Mouse (Mus musculus) heart, embryonic 16.5 days (tissue): ENCODE results near the gene Sfxn5. TPM values are rescaled to one million over a fixed set of nuclear protein-coding genes. Genes with fewer than 3 reads are reported as not detected.

ENCODE experiments used
- ATAC-seq: fragments of 200-750 bp; cut with Nextera tagmentation; replicated peaks from 2 replicates; pipeline ENCODE4 v1.8.0; 2017; ENCODE audit warnings: moderate number of reproducible peaks; ENCODE audit not compliant: insufficient read depth, low FRiP score; ENCODE audit errors: extremely low read depth
- H3K27ac ChIP-seq: fragments of 300-500 bp; sonication (generic); 2 replicates; pipeline ENCODE4 v1.5.1; 2014; ENCODE audit warnings: mild to moderate bottlenecking, low read length, control low read depth, moderate library complexity
- H3K27me3 ChIP-seq: fragments of 300-500 bp; sonication (generic); 2 replicates; pipeline ENCODE4 v1.6.1; 2014; ENCODE audit warnings: low read length, mixed read lengths; ENCODE audit not compliant: control insufficient read depth, insufficient read depth
- H3K36me3 ChIP-seq: fragments of 300-500 bp; sonication (generic); 2 replicates; pipeline ENCODE4 v1.6.1; 2014; ENCODE audit not compliant: control insufficient read depth, insufficient read depth
- H3K4me1 ChIP-seq: fragments of 300-500 bp; sonication (generic); 2 replicates; pipeline ENCODE4 v1.6.1; 2014; ENCODE audit warnings: low read length, mixed read lengths; ENCODE audit not compliant: control insufficient read depth, insufficient read depth
- H3K4me2 ChIP-seq: fragments of 300-500 bp; sonication (generic); 2 replicates; pipeline ENCODE4 v1.6.1; 2014; ENCODE audit warnings: low read depth, mild to moderate bottlenecking, control low read depth, low read length
- H3K4me3 ChIP-seq: fragments of 300-500 bp; sonication (generic); 2 replicates; pipeline ENCODE4 v1.5.1; 2014; ENCODE audit warnings: mild to moderate bottlenecking, control low read depth, low read length
- H3K9ac ChIP-seq: fragments of 300-500 bp; sonication (generic); 2 replicates; pipeline ENCODE4 v1.6.1; 2014; ENCODE audit warnings: low read length, control low read depth
- H3K9me3 ChIP-seq: fragments of 300-500 bp; sonication (generic); replicated peaks from 2 replicates; pipeline ENCODE4 v1.6.1; 2016; ENCODE audit warnings: low read length; ENCODE audit not compliant: control insufficient read depth
- WGBS: fragments of 180-500 bp; shearing (Covaris S2); extraction: QIAGEN DNeasy Blood & Tissue Kit; methylation state at CpG from one replicate; pipeline ENCODE4 v1.1.7; 2014; 5-methylcytosine and 5-hydroxymethylcytosine counted together
- polyA plus RNA-seq: library from polyadenylated mRNA; unstranded; fragments of >200 nt; fragmentation: Nextera tagmentation; extraction: Ambion mirVana; gene quantifications from 2 replicates; pipeline ENCODE4 v1.2.1, GENCODE M21; 2015

The Sfxn5 gene
- polyA plus RNA-seq, 1 experiment from 2014 or later: 4.9 TPM

DNA sequence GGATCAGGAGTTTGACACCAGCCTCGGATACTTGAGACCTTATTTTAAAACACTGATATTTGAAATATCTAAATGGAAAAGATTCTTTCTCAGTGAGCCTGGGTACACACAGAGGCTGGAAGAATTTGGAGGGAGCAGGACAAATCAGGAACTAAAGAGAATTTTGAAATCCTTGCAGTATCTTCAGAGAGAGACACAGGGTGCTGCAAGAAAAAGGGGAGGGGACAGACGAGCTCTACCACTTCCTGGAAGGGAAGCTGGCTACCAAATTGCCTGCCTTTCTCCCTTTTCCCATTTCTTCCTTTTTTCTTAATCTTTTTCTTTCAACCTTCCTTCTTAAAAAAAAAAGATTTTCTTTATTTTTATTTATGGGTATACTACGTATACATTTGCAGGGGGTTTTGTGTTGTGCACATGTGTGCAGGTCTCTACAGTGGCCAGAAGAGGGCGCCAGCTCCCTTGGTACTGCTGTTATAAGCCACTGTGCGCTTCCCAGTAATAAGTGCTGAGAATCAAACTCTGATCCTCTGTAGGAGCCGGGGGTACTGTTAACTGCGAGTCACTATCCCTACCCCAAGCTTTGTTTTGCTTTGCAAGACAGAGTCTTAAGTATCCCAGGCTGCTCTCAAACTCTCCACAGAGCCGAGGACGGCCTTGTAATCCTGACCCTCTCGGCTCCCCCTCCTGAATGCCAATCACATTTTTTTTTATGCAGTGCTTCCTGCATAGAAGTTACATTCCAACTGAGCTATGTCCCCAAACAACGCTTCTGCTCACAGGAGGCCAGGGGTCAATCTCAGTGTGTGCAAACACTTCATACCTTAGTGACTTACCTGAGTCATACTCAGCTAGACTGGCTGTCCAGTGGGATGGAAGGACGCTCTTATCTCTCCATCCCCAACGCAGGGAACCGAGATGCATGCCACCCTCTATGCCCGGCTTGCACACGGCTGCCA lies 42.1 kb downstream of the Sfxn5 start:
- Histone ChIP-seq H3K27ac (no peak overlapping the region), H3K4me2 (no peak overlapping the region), H3K36me3 (no peaks in the 10 kb centered on the region), H3K4me3 (no peak overlapping the region), H3K9ac (no peak overlapping the region), H3K27me3 (no peaks in the 10 kb centered on the region), H3K4me1 (peaks cover 6% of the 10 kb centered on the region; the same call in 1 of the 2 replicates), H3K9me3 (no peaks in the 10 kb centered on the region)
- no peak for ATAC-seq
- WGBS: 86% methylated on average over 16 of the region's 16 CpGs

DNA sequence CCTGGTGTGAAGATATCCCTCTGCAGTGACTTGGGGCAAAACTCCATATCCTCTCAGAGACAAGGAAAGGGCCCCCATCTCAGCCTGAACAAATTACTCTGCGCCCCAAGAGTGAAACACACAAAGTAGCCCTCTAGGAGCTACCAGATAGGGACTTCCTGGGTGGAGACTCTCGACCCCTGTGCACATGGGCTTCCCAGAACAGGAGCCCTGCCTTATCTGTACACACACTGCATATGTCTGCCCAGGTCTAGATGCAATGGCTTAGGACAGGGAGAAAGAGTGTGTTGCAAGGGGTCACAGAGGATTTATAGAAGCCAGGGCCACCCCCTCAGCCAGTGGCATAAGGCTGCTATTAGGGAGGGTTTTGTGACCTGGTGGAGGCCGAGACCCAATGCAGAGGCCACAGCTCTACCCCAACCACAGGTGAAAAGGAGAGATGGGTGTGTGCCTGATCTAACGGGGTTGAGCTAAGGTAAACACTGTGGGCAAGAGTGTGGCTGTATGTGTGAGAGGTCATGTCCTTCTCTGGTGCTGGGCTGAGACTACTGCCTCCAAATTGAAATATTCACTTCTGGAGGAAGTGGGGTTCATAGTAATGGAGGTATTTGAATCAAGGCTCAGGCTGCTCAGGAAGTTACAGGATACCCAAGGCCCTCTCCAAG lies 44.9 kb downstream of the Sfxn5 start:
- Histone ChIP-seq H3K9ac (no peak overlapping the region), H3K9me3 (no peaks in the 10 kb centered on the region), H3K27me3 (no peaks in the 10 kb centered on the region), H3K4me2 (no peak overlapping the region), H3K36me3 (no peaks in the 10 kb centered on the region), H3K27ac (no peak overlapping the region), H3K4me1 (no peaks in the 10 kb centered on the region), H3K4me3 (no peak overlapping the region)
- 74% methylated on average over 4 of the region's 4 CpGs for WGBS
- no peak for ATAC-seq

DNA sequence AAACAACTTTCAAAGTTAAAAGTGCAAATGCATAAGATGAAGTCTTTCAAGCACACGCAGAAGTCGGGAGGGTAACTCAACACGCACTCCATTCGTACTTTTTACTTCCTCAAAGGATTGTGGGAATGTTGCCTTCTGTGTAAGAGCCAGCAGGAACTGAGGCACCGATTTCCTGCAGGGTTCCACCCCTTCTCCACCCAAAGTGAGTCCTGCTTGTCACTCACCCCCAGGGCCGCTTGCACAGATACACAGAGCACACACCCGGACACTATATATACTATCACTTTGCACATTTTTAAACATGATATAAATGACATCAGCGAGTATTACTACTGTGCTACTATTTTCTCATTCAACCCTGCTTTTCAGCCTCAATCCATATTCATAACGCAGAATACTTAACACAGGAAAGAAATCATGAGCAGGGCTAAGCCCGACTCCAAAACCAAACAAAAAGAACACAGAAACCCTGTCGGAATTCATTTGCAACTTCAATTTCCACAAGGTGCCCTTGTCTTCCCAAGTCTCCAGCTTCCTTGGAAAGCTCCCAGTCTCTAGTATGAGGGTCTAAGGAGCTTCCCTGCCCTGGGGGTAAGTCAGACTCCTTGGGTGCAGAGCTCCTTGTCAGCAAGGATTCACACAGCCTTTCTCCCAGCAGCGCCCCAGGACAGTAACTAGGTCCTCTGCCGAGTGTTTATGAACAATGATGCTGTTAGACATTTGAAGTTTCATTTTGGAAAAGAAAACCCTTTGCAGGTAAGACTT lies 46.8 kb downstream of the Sfxn5 start:
- H3K4me1 ChIP-seq: 0 out of 2 replicates have a peak, but pooled peaks cover 2% of the 10 kb centered on the region
- WGBS: 82% methylated on average over 13 of the region's 13 CpGs
- H3K4me3 ChIP-seq: no peak overlapping the region
- no peaks in the 10 kb centered on the region for H3K36me3 ChIP-seq
- no peak for ATAC-seq
- H3K4me2 ChIP-seq: no peak overlapping the region
- H3K9ac ChIP-seq: no peak overlapping the region
- H3K27me3 ChIP-seq: no peaks in the 10 kb centered on the region
- no peaks in the 10 kb centered on the region for H3K9me3 ChIP-seq
- no peak overlapping the region for H3K27ac ChIP-seq

DNA sequence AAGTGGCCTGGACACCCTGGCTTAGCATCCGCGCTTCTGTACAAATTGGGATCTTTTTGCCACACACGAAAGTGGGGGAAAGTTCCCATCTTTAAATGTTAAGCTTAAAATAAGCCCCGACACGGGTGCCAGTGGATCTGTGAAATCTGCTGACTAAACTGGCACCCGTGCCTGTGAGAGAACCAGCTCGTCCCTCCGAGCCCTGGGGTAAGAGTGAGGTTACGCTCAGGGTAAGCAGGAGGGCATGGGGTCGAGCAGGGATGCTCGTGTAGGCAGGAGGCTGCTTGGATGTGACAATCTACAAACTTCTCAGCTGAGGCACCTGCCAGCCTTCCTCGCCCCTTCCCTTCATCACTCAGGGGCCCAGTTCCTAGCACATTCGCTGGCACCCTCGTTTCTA lies 52.4 kb downstream of the Sfxn5 start:
- Histone ChIP-seq H3K9ac (no peak overlapping the region), H3K4me2 (no peak overlapping the region), H3K27ac (no peak overlapping the region), H3K27me3 (no peaks in the 10 kb centered on the region), H3K9me3 (no peaks in the 10 kb centered on the region), H3K4me1 (0 out of 2 replicates have a peak, but pooled peaks cover 2% of the 10 kb centered on the region), H3K36me3 (no peaks in the 10 kb centered on the region), H3K4me3 (no peak overlapping the region)
- no peak for ATAC-seq
- 65% methylated on average over 14 of the region's 14 CpGs for WGBS

DNA sequence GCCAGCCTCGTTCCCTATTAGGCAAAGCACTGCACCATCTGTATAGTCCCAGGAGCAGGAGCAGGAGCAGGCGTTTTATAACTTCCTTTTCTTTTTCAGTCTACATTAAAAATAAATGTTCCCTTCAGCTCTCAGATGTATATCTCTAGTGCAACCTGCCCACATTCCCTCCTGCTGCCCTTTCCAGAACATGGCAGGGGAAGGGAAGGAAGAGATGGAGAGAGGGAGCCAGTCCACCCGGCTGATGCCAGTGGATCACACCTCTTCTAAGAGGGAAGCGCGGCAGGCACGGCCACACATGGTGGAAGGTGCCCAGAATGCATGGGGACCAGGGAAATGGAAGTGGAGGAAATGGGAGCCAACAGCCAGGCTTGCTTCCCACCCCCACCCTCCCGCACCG lies 56.7 kb downstream of the Sfxn5 start:
- Histone ChIP-seq H3K27ac (no peak overlapping the region), H3K4me3 (no peak overlapping the region), H3K27me3 (no peaks in the 10 kb centered on the region), H3K4me1 (0 out of 2 replicates have a peak, but pooled peaks cover under 1% of the 10 kb centered on the region), H3K9me3 (no peaks in the 10 kb centered on the region), H3K4me2 (no peak overlapping the region), H3K9ac (no peak overlapping the region), H3K36me3 (no peaks in the 10 kb centered on the region)
- ATAC-seq: no peak
- WGBS: 67% methylated on average over 8 of the region's 8 CpGs

DNA sequence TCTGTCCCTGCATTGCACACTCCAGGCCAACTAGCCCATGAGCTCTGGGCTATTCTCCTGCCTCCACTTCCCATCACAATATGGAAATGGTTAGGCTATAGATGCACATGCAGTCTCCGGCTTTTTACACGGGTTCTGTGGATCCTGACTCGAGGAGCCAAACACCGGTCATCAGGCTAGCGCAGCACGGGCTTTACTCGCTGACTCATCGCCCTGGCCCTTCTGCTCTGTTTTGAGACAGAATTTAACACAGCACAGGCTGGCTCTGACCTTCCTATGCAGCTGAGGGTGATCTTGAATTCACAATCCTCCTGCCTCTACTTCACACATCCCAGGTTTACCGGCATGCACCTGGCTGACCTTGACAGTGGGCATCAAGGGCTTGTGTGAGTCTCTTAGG lies 60.8 kb downstream of the Sfxn5 start:
- 86% methylated on average over 9 of the region's 9 CpGs for WGBS
- ATAC-seq: no peak
- Histone ChIP-seq H3K4me2 (no peak overlapping the region), H3K27ac (no peak overlapping the region), H3K4me1 (no peaks in the 10 kb centered on the region), H3K9me3 (no peaks in the 10 kb centered on the region), H3K4me3 (no peak overlapping the region), H3K36me3 (no peaks in the 10 kb centered on the region), H3K9ac (no peak overlapping the region), H3K27me3 (no peaks in the 10 kb centered on the region)

DNA sequence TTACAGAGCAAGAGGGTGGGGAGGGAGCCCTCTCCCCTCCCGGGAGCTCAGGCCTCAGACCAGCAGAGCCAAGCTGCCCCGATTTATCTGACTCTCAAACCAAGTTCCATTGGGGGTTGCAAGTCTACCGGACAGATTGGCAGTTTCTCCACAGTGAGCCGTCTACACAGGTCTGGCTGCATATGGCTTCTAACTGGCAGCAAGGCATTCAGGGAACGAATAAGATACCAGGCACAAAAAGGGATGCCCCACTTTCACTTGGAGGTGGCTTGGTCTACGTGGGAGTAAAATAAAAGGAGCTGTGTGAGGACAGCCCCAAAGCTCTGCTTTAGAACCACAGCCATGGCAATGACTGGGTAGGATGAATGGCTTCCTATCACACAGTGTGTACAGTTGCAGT lies 67.2 kb downstream of the Sfxn5 start:
- ATAC-seq: no peak
- no peak overlapping the region for H3K27ac ChIP-seq
- no peaks in the 10 kb centered on the region for H3K9me3 ChIP-seq
- no peaks in the 10 kb centered on the region for H3K27me3 ChIP-seq
- H3K36me3 ChIP-seq: no peaks in the 10 kb centered on the region
- H3K9ac ChIP-seq: no peak overlapping the region
- H3K4me2 ChIP-seq: no peak overlapping the region
- no peak overlapping the region for H3K4me3 ChIP-seq
- no peaks in the 10 kb centered on the region for H3K4me1 ChIP-seq
- 59% methylated on average over 6 of the region's 6 CpGs for WGBS

DNA sequence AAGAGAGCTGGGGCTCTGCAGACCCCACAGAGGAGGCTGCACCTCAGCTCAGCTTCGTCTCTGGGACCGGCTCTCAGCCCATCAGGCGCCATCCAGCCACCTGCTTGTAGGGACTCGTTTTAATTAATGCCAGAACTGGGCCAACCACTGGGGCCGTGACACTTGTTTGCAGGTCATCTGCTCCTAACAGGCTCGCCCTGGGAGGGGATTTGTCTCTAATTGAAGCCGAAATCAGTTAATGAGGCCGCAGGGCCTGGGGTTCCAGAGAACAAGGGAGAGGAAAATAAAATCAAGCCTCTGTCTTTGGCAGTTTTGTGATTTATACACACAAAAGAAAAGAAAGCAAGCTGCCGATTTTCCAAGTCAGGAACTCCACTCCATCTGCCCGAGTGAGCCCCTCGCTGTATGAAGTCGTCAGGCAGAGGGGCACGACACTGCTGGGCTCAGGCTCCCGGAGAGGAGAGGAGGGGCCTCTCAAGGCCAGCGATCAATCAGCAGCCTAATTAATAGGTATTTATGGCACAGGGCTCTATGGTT lies 68.2 kb downstream of the Sfxn5 start:
- ATAC-seq: no peak
- H3K4me2 ChIP-seq: no peak overlapping the region
- no peaks in the 10 kb centered on the region for H3K9me3 ChIP-seq
- no peaks in the 10 kb centered on the region for H3K36me3 ChIP-seq
- H3K4me3 ChIP-seq: no peak overlapping the region
- H3K27me3 ChIP-seq: no peaks in the 10 kb centered on the region
- WGBS: 47% methylated on average over 15 of the region's 15 CpGs
- H3K27ac ChIP-seq: no peak overlapping the region
- H3K9ac ChIP-seq: no peak overlapping the region
- no peaks in the 10 kb centered on the region for H3K4me1 ChIP-seq
